Mouse (Mus musculus) CH12.LX (cell line): ENCODE data around the gene Rnf213. TPM values are rescaled to one million over a fixed set of nuclear protein-coding genes. Genes with fewer than 3 reads are reported as not detected.

ENCODE experiments used
- DNase-seq: peaks from one replicate; pipeline ENCODE4 v3.0.0-alpha.2; 2013; ENCODE audit errors: extremely low read depth
- H3K27ac ChIP-seq: 2 replicates; pipeline ENCODE4 v1.5.1; 2012; ENCODE audit warnings: low read depth, mild to moderate bottlenecking, control low read depth, moderate library complexity; ENCODE audit not compliant: insufficient read depth
- H3K27me3 ChIP-seq: replicated peaks from 2 replicates; pipeline ENCODE3; 2012; ENCODE audit warnings: inconsistent platforms
- H3K36me3 ChIP-seq, 2 experiments: replicated peaks in 1 of 2; 2 replicates each; pipeline versions ENCODE3 to v1.6.1; 2012; ENCODE audit warnings: inconsistent platforms in 1 of 2, low read length in 1 of 2, mild to moderate bottlenecking in 1 of 2, mixed read lengths in 1 of 2, moderate library complexity in 1 of 2; ENCODE audit not compliant: control insufficient read depth in 1 of 2, insufficient read depth in 1 of 2
- H3K4me1 ChIP-seq, 2 experiments: 2 replicates each; pipeline ENCODE4 v1.6.1; 2012; ENCODE audit warnings: inconsistent platforms in 1 of 2, moderate library complexity in 1 of 2; ENCODE audit not compliant: insufficient read depth in 2 of 2, control insufficient read depth in 1 of 2
- H3K4me2 ChIP-seq: 2 replicates; pipeline ENCODE4 v1.6.1; 2012; ENCODE audit warnings: low read depth, mild to moderate bottlenecking, control low read depth; ENCODE audit not compliant: poor library complexity, insufficient read depth, severe bottlenecking
- H3K4me3 ChIP-seq, 3 experiments: fragments of 150-350 bp in 1 of 3; sonication (generic) in 1 of 3; replicated peaks in 1 of 3; 2 replicates each; pipeline versions ENCODE3 to v1.5.1; 2011 to 2012; ENCODE audit warnings: low read depth in 2 of 3, low read length in 2 of 3, mild to moderate bottlenecking in 2 of 3, moderate library complexity in 2 of 3, control low read depth in 1 of 3, improper control_type of control experiment in 1 of 3, inconsistent platforms in 1 of 3, mixed read lengths in 1 of 3; ENCODE audit not compliant: poor library complexity in 1 of 3
- H3K79me2 ChIP-seq: replicated peaks from 2 replicates; pipeline ENCODE4 v1.6.1; 2012; ENCODE audit warnings: mild to moderate bottlenecking, moderate library complexity; ENCODE audit not compliant: control insufficient read depth, poor library complexity, insufficient read depth, severe bottlenecking; ENCODE audit errors: extremely low read depth
- H3K9ac ChIP-seq: 2 replicates; pipeline ENCODE4 v1.6.1; 2012; ENCODE audit warnings: low read depth, mild to moderate bottlenecking, control low read depth, moderate library complexity; ENCODE audit not compliant: insufficient read depth
- H3K9me3 ChIP-seq: replicated peaks from 2 replicates; pipeline ENCODE3; 2012; ENCODE audit warnings: low read length, inconsistent platforms, mixed read lengths
- CHD1 ChIP-seq: IDR thresholded peaks from 2 replicates; pipeline ENCODE4 v1.6.1; 2012; ENCODE audit warnings: low read depth, low read length, improper control_type of control experiment, inconsistent platforms
- CHD2 ChIP-seq: IDR thresholded peaks from 2 replicates; pipeline ENCODE4 v1.6.1; 2011; ENCODE audit warnings: low read length, improper control_type of control experiment
- E2F4 ChIP-seq: IDR thresholded peaks from 2 replicates; pipeline ENCODE4 v1.6.1; 2011; ENCODE audit warnings: low read depth, low read length, improper control_type of control experiment; ENCODE audit not compliant: insufficient replicate concordance
- ELF1 ChIP-seq: IDR thresholded peaks from 2 replicates; pipeline ENCODE4 v1.6.1; 2014; ENCODE audit warnings: low read depth, mild to moderate bottlenecking, inconsistent platforms, low read length, improper control_type of control experiment
- ETS1 ChIP-seq: conservative IDR thresholded peaks from 2 replicates; pipeline ENCODE4 v1.6.1; 2012; ENCODE audit warnings: low read depth, mild to moderate bottlenecking, inconsistent platforms, low read length, improper control_type of control experiment, moderate library complexity
- GABPA ChIP-seq: IDR thresholded peaks from 2 replicates; pipeline ENCODE4 v1.6.1; 2012; ENCODE audit warnings: low read depth, low read length, improper control_type of control experiment, inconsistent platforms; ENCODE audit not compliant: insufficient replicate concordance
- JUN ChIP-seq: IDR thresholded peaks from 2 replicates; pipeline ENCODE4 v1.6.1; 2011; ENCODE audit warnings: low read depth, mild to moderate bottlenecking, low read length, improper control_type of control experiment, moderate library complexity; ENCODE audit not compliant: insufficient read depth
- JUND ChIP-seq: conservative IDR thresholded peaks from 2 replicates; pipeline ENCODE4 v1.6.1; 2011; ENCODE audit warnings: low read depth, low read length, improper control_type of control experiment
- MAFK ChIP-seq: IDR thresholded peaks from 2 replicates; pipeline ENCODE4 v1.6.1; 2011; ENCODE audit warnings: low read length, improper control_type of control experiment; ENCODE audit not compliant: insufficient replicate concordance
- MAX ChIP-seq: IDR thresholded peaks from 2 replicates; pipeline ENCODE4 v1.6.1; 2011; ENCODE audit warnings: low read length, improper control_type of control experiment
- MAZ ChIP-seq: IDR thresholded peaks from 2 replicates; pipeline ENCODE4 v1.6.1; 2012; ENCODE audit warnings: low read depth, mild to moderate bottlenecking, inconsistent platforms, low read length, improper control_type of control experiment, moderate library complexity
- MEF2A ChIP-seq: IDR thresholded peaks from 2 replicates; pipeline ENCODE4 v1.6.1; 2014; ENCODE audit warnings: low read depth, mild to moderate bottlenecking, inconsistent platforms, low read length, improper control_type of control experiment, borderline replicate concordance
- MXI1 ChIP-seq: IDR thresholded peaks from 2 replicates; pipeline ENCODE4 v1.6.1; 2011; ENCODE audit warnings: mild to moderate bottlenecking, low read depth, low read length, improper control_type of control experiment
- MYC ChIP-seq: IDR thresholded peaks from 2 replicates; pipeline ENCODE4 v1.6.1; 2011; ENCODE audit warnings: low read depth, mild to moderate bottlenecking, improper control_type of control experiment, low read length
- NELFE ChIP-seq: IDR thresholded peaks from 2 replicates; pipeline ENCODE4 v1.6.1; 2011; ENCODE audit warnings: low read depth, low read length, improper control_type of control experiment
- NRF1 ChIP-seq: IDR thresholded peaks from 2 replicates; pipeline ENCODE4 v1.6.1; 2014; ENCODE audit warnings: low read depth, mild to moderate bottlenecking, inconsistent platforms, low read length, improper control_type of control experiment, moderate library complexity
- POLR2AphosphoS2 ChIP-seq: IDR thresholded peaks from 2 replicates; pipeline ENCODE4 v1.6.1; 2011; ENCODE audit warnings: low read depth, low read length, improper control_type of control experiment
- RCOR1 ChIP-seq: conservative IDR thresholded peaks from 2 replicates; pipeline ENCODE4 v1.6.1; 2012; ENCODE audit warnings: low read depth, mild to moderate bottlenecking, inconsistent platforms, low read length, improper control_type of control experiment
- TBP ChIP-seq: conservative IDR thresholded peaks from 2 replicates; pipeline ENCODE4 v1.6.1; 2011; ENCODE audit warnings: low read depth, low read length, improper control_type of control experiment
- TCF12 ChIP-seq: IDR thresholded peaks from 2 replicates; pipeline ENCODE4 v1.6.1; 2014; ENCODE audit warnings: low read depth, mild to moderate bottlenecking, inconsistent platforms, low read length, improper control_type of control experiment
- UBTF ChIP-seq: IDR thresholded peaks from 2 replicates; pipeline ENCODE4 v1.6.1; 2012; ENCODE audit warnings: low read depth, mild to moderate bottlenecking, inconsistent platforms, low read length, improper control_type of control experiment, moderate library complexity
- USF2 ChIP-seq: conservative IDR thresholded peaks from 2 replicates; pipeline ENCODE4 v1.6.1; 2011; ENCODE audit warnings: low read depth, low read length, improper control_type of control experiment
- ZC3H11A ChIP-seq: IDR thresholded peaks from 2 replicates; pipeline ENCODE4 v1.6.1; 2012; ENCODE audit warnings: low read depth, mild to moderate bottlenecking, inconsistent platforms, low read length, improper control_type of control experiment
- dilution Hi-C: fragments of 300-500 bp; cut with MboI; formaldehyde crosslinking; loops from 2 replicates; pipeline ENCODE4 v1.14.3; 2020; ENCODE audit warnings: low sequenced_read_pairs; ENCODE audit not compliant: extremely low pct_unique_long_range_greater_than_20kb, extremely low pct_ligation_motif_present
- in situ Hi-C: fragments of 300-500 bp; cut with MboI; formaldehyde crosslinking; loops from 3 replicates; pipeline ENCODE4 v1.14.3; 2019; ENCODE audit warnings: low sequenced_read_pairs, low pct_ligation_motif_present, low pct_unique_long_range_greater_than_20kb, mixed read lengths
- polyA plus RNA-seq: library from polyadenylated mRNA; unstranded; fragments of >175 nt; gene quantifications from 2 replicates; pipeline ENCODE4 v1.2.1, GENCODE M21; 2012; ENCODE audit warnings: low read depth; ENCODE audit not compliant: insufficient read length
- total RNA-seq, 2 experiments: library from RNA; depleted of rRNA; stranded (reverse); fragments of 300-350 nt in 1 of 2; fragments of >200 nt in 1 of 2; gene quantifications; 2 replicates each; pipeline ENCODE4 v1.2.3; 2012 to 2014

Gene Rnf213
- total and polyA plus RNA-seq, 3 experiments, result 4.2 to 23.2 (median 11.2) TPM

GRCm38 (mm10) chr11:119396461-119396860, 3.6 kb downstream of the Rnf213 start:
- no peak overlapping the region for H3K27ac ChIP-seq
- H3K27me3 ChIP-seq, result peaks cover 48% of the 10 kb centered on the region
- no peak overlapping the region for H3K4me3 ChIP-seq
- H3K4me2 ChIP-seq, result no peak overlapping the region
- H3K79me2 ChIP-seq, result no peaks in the 10 kb centered on the region
- TF ChIP-seq RCOR1, result no peak
- no peak for TF ChIP-seq POLR2AphosphoS2
- no peak for TF ChIP-seq CHD1
- TF ChIP-seq E2F4, result no peak
- no peak for TF ChIP-seq GABPA
- no peak for TF ChIP-seq NRF1
- no peak for TF ChIP-seq CHD2
- TF ChIP-seq ZC3H11A, result no peak
- no peak for TF ChIP-seq MAX
- TF ChIP-seq JUN, result no peak
- no peak for TF ChIP-seq NELFE
- TF ChIP-seq UBTF, result no peak
- TF ChIP-seq USF2, result no peak
- no peak for TF ChIP-seq MAFK
- no peak overlapping the region for H3K9ac ChIP-seq
- peaks cover 10 to 18% of the 10 kb centered on the region in 2 experiments for H3K4me1 ChIP-seq
- in situ Hi-C loops, result no loop called here
- peaks cover 7 to 17% of the 10 kb centered on the region in 2 experiments for H3K36me3 ChIP-seq
- no peak for DNase-seq
- no peaks in the 10 kb centered on the region for H3K9me3 ChIP-seq
- dilution Hi-C loops, result no loop called here

- Histone ChIP-seq H3K4me2 (no peak overlapping the region), H3K27me3 (peaks cover 22% of the 10 kb centered on the region), H3K9me3 (peaks cover 3% of the 10 kb centered on the region), H3K4me1 (peaks cover 0 to 9% of the 10 kb centered on the region in 2 experiments; a peak in 1 of 4 replicates), H3K9ac (no peak overlapping the region), H3K79me2 (no peaks in the 10 kb centered on the region), H3K36me3 (peaks cover 37 to 47% of the 10 kb centered on the region in 2 experiments), H3K4me3 (no peak overlapping the region), H3K27ac (no peak overlapping the region)
- no peak for TF ChIP-seq RCOR1
- no peak for TF ChIP-seq MAX
- no peak for TF ChIP-seq JUND
- no peak for TF ChIP-seq MAZ
- TF ChIP-seq MAFK, result no peak
- no peak for TF ChIP-seq TBP
- no peak for TF ChIP-seq MEF2A
- no peak for TF ChIP-seq TCF12
- TF ChIP-seq ZC3H11A, result no peak
- TF ChIP-seq ELF1, result no peak
- no peak for TF ChIP-seq MYC
- TF ChIP-seq UBTF, result no peak
- TF ChIP-seq ETS1, result no peak
- TF ChIP-seq MXI1, result no peak
- in situ Hi-C loops (no loop called here), dilution Hi-C loops (no loop called here)
- no peak for DNase-seq
Measured at GRCm38 (mm10) chr11:119402501-119403160, 9.7 kb downstream of the Rnf213 start.
